Mouse (Mus musculus): ENCODE results near the gene Prkab1. TPM values are rescaled to one million over a fixed set of nuclear protein-coding genes. Genes with fewer than 3 reads are reported as not detected.

The Prkab1 gene
- total RNA-seq, 2 experiments from 2014 or later: 26.1 to 27.0 TPM

DNA sequence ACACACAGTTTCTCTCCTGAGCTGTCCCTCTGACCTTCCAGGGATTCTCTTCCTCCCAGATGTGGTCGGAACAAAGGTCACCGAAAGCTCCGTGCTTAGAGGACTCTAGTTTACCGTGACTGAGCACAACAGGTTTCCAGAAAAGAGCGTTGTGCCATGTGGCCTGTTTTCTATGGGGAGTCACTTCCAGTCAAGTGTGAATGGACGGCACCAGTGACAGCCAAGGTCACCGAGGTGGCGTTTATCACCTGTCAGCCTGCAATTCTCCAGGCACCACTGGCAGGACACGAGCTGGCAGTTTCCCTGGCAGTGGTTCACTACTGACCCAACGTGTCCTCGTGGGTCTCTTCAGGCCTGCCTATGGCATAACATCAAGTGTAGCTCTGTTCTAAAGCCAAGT is 4.9 kb downstream of the Prkab1 start:
- no peak for DNase-seq (ENCODE audit: low spot score in 2 of 2)
- intact Hi-C loops (cut with DNase I): no loop called here

DNA sequence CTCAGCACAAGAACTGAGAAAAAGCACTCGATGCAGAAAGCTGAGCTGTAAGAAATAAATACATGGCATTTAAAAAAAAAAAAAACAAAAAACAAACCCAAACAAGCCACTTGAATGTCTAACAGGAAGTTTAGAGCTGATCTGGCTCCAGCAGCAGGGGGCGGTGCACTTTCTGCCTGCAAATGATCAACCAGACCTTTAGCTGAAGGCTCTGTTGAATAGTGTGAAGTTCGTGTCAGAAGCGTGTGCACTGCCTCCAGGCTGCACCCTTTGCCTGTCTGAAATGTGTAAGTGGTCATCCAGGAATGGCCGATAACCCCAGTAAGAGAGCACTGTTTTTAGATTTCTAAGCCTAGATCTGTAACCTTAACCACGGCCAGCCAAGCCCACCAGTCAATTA is 5.5 kb downstream of the Prkab1 start:
- no peak for DNase-seq (ENCODE audit: low spot score in 2 of 2)
- intact Hi-C loops (cut with DNase I): no loop called here

DNA sequence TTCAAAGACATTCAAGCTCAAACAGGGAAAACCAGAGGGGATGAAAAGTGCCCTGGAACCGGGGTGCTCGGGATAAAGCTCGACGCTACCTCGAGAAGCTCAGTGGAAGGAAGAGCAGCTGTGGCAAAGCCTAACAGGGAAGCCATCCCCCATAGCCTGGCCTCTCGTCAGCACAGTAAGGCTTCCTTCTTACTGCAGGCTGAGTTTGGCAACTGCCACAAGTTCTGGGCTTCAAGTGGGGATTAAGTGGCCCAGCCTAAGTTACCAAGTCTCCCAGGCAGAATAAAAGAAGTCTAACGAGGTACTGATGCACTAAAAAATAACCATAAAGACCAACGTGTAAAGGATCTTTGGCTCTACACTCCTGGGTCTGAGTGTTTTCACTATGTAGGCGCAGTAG is 6.1 kb downstream of the Prkab1 start:
- no peak for DNase-seq (ENCODE audit: low spot score in 2 of 2)
- intact Hi-C loops (cut with DNase I): no loop called here

DNA sequence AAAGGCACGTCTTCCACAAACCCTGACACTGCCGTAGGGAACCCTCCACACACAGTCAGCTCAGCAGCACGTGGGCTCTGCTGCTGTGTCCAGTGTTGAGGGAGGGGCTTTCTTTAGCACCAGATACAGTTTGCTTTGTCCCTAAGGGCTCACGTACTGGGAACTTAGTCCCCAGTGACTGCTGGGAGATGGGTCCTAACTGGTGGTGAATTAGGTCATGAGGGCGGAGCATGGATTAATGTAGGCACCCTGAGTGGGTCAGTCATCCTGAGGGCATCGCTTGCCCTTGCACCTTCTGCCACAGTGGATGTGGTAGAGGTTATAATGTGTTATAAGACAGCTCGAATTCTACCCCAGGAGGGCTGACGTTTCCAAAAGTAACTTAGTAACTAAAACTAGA is 6.9 kb downstream of the Prkab1 start:
- DNase-seq (ENCODE audit: low spot score in 2 of 2): no peak
- intact Hi-C loops (cut with DNase I): no loop called here

DNA sequence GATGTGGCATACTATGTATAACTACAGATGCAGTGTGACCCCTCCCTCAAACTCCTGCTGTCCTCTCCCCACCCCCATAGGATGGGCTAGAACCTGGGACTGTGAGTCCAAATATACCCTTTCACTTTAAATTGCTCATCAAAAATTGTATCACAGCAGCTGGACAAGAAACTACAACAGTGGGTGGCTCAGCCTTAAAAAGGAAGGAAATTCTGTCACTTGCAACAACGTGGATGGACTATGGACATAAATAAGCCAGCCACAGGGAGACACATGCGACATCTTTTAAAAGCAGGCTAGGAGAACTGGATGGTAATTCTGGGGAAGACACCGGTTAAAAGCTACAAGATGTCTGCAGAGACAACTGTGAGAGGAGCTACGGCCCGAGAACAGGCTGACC is 7.8 kb downstream of the Prkab1 start:
- intact Hi-C loops (cut with DNase I): no loop called here
- no peak for DNase-seq (ENCODE audit: low spot score in 2 of 2)

DNA sequence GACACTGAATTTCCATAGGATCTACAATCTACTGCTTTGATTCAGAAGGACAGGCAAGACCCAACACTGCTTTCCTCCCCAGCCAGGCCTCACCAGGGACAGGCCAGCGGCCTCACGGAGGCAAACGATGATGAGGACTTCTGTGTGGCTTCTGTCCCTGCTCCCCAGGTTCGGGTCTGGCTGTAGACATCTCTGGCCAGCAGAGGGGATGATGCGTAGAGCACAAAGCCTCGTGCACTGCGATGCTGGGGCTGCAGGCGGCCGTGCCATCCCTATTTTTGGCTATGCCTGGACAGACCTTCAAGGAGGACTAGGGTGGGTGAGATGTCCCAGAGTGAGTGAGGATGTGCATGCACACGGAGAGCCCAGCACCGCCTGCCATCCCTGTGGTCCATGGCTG is 10.1 kb downstream of the Prkab1 start:
- no peak for DNase-seq (ENCODE audit: low spot score in 2 of 2)
- intact Hi-C loops (cut with DNase I): no loop called here

DNA sequence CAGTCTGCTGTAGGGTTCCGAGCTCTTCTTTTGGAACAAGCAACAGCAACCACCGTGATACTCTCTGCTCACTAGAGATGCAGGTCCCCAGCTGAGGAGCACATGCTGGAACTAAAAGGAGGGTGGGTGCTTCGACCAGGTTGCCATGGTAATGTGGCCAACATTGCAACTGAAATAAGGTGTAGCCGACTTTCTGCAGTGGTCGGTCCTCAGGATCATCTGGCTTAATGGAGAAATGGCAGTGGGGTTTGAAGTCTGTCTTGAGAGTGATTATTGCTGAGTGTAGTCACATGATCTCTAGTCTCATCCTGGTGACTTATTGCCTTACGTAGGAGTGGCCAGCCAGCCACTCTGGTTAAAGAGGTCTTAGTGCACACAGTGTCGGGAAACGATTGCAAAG is 10.5 kb downstream of the Prkab1 start:
- intact Hi-C loops (cut with DNase I): no loop called here
- no peak for DNase-seq (ENCODE audit: low spot score in 2 of 2)

DNA sequence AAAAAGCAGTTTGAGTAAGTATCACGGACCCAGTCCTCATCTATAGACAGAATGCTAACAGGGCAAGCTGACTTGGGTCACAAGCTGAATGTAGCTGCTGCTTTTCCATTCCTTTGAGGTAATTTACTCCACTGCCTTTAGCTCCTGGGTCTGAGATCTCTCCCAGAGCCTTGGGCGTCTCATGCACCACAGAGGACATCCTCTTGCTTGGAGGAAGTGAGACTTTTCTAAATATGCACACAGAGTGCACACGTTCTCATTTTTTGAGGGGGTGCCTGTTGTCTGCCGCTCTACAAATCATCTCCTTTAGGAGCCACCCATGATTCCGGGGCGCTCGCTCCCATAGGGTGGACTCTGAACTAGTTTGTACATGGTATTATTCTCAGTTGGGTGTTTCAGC is 11.8 kb downstream of the Prkab1 start:
- intact Hi-C loops (cut with DNase I): no loop called here

DNA sequence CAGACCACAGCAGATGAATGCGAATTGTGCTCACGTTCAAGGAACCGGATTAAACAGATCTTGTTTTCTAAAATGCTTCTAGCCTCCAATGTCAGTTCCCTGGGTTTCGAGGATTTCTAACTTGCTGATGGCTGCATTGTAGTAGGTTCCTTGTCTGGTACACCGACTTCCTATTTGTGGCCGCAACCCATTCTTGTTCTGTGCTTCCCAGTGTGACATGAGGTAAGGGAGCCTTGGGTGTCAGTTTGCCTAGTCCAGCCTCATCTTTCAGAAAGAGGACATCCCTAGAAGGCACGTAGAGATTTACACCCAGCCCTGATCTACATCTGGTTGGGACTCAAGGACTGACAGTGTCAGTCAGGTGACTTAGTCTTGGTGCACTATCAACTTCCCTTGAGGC is 12.6 kb downstream of the Prkab1 start:
- intact Hi-C loops (cut with DNase I): no loop called here
- DNase-seq (ENCODE audit: low spot score in 2 of 2): no peak

More for the DNA sequence above, 11.8 kb downstream of the Prkab1 start:
- no peak for DNase-seq (ENCODE audit: low spot score in 2 of 2)

DNA sequence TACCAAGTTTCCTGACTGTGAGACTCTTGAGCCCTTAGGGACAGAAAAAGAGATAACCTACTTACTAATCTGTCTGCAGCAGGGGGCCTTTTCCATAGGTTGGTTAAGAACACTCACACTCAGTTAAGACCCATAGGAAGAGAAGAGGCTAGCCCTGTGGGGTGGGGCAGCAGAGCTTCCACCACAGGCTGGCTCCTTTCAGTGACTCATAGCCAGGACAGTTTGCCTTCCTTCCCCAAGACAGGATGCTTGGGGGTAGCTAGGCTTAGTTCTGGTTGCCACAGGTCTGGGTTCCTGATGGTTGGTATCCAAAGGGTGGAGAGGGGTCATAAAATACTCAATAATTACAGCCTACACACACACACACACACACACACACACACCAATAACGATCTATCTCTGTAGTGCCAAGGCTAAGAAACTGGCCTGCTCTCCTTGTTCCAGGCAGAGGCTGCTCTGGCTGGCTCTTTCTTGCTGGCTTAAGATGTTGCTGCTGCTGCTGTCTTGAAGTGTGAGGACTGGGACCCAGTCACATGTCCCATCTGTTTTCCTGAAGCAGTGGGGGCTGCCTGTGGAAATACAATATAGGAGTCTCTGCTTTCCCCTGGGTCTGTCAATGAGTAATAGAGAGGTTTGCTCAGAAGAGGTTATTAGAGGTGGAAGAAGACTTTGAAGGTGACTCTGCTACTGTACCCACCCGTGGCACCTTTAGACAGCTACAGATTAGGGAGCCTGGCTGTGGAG is 14.3 kb downstream of the Prkab1 start:
- DNase-seq (ENCODE audit: low spot score in 2 of 2): no peak
- intact Hi-C loops (cut with DNase I): no loop called here

DNA sequence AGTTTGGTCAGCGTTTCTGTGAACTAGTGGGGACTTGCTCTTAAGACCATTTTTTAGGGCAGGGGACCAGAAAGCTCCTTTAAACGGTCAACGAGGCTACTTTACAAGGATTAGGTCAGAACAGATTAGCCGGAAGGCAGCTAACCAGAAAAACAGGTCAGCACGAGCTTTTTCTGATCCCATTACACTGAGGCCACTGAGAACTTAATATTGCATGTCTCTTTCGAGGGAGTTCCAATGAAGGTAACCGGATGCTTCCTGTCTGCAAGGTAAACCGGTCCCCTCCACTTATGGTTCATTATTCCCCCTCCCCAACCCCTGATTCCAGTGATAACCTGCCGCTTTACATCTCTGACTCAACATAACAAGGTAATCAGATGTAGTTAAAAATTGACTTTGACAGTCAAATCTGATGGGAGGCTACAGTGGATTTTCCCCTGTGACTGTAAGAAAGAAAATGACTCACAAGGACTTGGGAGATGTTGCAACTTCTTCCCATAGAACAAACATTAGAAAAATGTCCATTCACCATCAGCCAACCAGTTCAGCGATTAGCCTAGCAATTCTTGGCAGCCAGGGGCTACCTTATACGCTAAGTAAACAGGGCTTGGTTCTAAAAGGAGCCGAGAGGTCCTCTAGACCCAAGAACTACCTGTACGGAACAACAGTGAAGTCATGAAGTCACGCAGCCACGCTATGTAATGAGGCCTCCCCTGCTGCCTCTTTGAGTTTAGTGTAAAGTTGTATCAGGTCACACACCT is 15.0 kb downstream of the Prkab1 start:
- intact Hi-C loops (cut with DNase I): no loop called here
- no peak for DNase-seq (ENCODE audit: low spot score in 2 of 2)

DNA sequence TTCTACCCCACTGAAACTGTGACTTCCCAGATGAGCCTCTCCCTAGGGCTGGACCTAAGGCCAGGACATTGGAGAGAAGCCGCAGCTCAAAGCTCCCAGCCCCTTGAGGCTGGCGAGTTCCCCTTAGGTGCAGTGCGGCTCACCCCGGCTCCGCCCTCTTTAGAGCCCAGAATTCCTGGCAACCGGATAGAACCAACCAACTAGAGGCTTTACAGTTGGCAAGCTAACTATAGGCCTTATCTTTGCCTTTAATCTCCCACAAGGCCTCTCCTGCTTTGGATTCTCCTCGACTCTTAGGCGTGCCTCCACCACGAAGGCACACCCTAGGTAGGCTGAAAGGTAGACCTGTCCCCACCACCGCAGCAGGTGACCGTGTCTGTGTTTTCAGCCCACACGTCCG is 16.6 kb downstream of the Prkab1 start:
- DNase-seq (ENCODE audit: low spot score in 2 of 2): no peak
- intact Hi-C loops (cut with DNase I): no loop called here

DNA sequence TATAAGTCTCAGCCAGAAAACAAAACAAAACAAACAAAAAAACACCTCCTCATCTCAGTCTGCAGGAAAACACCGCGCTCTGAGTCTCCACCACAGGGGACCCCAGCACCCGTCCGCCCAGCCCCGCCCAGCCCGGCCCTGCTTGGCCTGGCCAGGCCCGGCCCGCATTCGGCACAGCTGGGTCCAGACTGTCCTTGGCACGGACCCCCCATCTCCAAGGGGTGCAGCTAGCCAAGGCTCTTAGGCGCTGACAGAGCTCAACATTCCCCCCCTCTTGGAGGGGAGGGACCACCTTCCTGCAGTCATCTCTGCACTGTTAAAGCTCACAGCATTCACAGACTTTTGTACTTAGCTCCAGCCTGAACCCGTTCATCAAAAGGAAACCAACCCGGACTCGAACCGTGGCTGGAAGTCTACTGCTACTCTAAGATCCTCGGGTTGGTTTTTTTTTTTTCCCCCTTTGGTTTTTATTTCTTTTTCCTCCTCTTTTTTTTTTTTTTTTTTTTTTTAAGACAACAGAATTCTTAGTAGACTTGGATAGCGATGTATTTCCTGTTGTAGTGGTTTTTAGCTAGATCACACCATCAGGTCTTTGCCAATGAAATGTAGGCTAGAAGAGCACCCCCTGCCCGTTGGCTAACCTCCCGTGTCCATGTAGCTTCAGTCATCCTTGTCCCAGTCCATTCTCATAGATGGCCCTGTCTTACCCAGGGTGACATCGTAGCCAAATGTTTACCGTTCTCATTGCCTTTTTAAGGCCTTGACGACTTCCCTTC is 17.8 kb downstream of the Prkab1 start:
- intact Hi-C loops (cut with DNase I): no loop called here
- no peak for DNase-seq (ENCODE audit: low spot score in 2 of 2)

DNA sequence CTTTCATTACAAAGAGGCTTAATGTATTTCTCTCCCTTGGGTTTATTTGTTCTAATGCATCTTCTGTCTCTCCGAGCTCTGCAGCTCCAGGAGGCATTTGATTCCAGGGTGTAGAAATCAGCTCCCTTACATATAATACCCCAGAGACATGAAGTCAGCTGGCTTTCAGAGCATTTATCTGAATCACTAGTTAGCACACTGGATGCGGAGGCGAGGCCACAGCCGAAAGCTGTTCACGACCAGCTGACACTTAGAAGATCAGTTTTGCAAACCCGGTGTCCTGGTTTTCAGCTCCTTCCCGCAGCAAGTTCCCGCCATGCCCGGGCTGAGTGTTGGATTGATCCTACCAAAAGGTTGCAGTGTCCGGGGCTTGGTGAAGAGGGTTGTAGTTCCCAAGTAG is 20.0 kb downstream of the Prkab1 start:
- intact Hi-C loops (cut with DNase I): no loop called here
- no peak for DNase-seq (ENCODE audit: low spot score in 2 of 2)

DNA sequence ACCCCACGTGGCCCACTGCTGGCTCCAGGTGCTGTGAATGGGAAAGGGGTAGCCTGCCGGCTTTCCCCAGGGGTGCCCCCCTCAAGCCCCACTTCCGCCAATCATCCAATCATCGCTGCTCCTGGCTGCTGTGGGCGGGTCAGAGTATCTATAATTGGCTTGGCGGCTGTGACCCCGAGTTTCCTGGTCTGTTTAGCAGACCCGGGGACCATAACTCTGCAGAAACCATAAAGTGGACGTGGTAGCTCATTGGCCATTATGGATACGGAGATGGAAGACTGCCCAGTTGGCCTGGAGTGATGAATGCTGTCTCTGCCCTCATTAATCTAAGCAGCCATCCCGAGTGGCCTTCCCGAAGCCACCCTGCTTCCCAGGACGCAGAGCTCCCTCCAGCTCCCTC is 20.5 kb downstream of the Prkab1 start:
- intact Hi-C loops (cut with DNase I): no loop called here
- no peak for DNase-seq (ENCODE audit: low spot score in 2 of 2)

DNA sequence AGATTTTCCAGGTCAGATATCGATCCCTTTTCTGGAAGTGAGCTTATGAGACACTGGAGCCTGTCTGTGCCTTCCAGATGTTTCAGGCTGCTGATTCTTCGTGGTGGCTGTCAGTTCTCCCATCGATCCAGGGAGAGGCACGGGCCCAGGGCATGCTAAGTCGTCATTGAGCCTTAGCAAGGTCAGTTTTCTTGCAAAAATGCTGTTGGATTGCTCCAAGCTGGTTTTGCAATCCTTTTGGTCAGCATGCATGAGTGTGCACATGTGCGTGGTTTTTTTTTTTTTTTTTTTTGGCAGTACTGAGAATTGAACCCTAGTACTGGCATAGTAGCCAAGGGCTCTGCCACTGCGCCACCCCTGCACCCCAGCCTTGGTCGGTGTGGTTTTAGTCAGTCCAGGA is 21.2 kb downstream of the Prkab1 start:
- intact Hi-C loops (cut with DNase I): no loop called here
- no peak for DNase-seq (ENCODE audit: low spot score in 2 of 2)

DNA sequence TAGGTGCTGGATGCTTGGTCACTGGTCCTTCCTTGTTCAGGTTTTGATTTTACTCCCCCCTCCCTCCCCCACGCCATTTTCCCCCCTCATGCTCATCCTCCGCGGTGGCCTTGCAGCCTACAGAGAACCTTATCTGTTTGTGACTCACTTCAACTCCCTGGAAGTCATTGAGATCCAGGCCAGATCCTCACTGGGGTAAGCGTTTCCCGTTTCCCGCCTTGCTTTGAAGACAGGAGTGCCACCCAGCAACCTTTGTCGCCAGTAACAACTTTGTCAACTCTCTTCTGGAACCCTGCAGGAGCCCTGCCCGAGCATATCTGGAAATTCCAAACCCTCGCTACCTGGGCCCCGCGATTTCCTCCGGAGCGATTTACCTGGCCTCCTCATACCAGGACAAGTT is 26.9 kb downstream of the Prkab1 start:
- intact Hi-C loops (cut with DNase I): no loop called here
- no peak for DNase-seq (ENCODE audit: low spot score in 2 of 2)

DNA sequence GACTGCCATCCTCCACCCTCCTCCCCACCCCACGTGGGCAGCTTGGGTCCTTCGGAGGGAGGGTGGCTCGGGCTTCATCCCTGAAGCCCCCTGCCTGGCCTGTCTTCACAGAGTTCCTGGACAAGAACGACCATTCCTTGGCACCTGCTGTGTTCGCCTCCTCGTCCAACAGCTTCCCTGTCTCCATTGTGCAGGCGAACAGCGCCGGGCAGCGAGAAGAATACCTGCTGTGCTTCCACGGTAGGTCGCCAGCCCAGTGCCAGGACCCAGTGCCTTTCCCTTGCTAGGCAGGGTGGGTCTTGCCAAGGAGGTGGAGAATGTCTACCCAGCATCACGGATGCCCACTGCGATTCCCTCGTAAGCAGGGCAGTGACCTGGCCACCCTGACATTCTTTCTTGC is 30.2 kb downstream of the Prkab1 start:
- intact Hi-C loops (cut with DNase I): no loop called here
- no peak for DNase-seq (ENCODE audit: low spot score in 2 of 2)

DNA sequence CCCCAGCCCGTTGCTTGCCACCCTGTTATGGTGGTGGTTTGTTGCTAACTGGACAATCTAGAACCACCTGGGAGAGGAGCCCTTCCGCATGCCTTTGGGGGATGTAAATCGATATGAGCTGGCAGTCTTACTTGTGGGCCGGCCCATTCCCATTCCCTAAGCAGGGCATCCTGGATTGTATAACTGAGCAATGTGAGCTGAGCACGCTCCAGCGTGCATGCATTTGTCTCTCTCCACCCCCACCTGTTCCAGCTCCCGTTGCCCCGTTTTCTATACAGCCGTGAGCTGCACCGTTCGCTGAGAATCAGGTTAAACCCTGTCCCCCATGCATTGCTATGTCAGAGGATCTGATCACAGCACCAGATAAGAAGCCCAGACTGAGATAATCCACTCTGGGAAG is 32.6 kb downstream of the Prkab1 start:
- DNase-seq (ENCODE audit: low spot score in 2 of 2): no peak
- intact Hi-C loops (cut with DNase I): no loop called here

DNA sequence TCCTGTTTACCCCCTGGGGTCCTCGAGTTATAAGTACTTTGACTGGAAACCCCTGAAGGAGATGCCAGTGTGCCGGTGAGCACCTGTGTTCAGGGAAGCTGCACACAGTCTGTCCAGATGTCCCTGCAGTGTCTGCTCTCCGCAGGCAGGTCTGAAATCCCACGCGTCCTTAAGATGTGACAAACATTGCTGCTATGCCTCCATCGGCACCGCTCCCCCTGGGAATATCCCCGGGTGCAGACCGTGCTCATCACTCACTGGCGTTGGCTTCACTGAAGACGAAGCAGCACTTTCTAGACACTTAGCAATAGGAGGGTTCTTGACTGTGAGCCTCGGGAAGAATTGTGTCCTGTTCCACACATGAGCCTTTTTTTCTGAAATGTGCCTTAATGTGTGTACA is 37.0 kb downstream of the Prkab1 start:
- no peak for DNase-seq (ENCODE audit: low spot score in 2 of 2)
- intact Hi-C loops (cut with DNase I): no loop called here

DNA sequence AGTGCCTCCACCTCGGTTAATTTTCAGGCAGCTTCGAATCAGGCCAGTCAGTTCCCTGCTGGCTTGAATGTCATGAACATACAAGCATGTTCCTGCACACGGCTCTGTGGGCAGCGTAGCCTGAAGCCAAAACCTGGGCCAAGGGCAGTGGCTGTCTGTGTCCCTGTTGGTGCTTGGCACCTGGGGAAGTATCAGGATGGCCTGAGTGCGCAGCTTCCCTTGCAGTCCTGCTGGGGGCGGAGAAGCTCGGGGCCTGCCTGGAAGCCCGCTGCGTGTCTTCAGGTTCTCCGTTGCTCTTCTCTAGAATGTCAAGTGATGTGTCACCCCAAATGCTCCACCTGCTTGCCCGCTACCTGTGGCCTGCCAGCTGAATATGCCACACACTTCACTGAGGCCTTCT is 39.2 kb downstream of the Prkab1 start:
- no peak for DNase-seq (ENCODE audit: low spot score in 2 of 2)
- intact Hi-C loops (cut with DNase I): no loop called here
